Mouse (Mus musculus): ENCODE results near the gene Nucb2.
A peak's percentile ranks its signal among the peaks of the same experiment; 100 is the strongest.

The Nucb2 gene

DNA sequence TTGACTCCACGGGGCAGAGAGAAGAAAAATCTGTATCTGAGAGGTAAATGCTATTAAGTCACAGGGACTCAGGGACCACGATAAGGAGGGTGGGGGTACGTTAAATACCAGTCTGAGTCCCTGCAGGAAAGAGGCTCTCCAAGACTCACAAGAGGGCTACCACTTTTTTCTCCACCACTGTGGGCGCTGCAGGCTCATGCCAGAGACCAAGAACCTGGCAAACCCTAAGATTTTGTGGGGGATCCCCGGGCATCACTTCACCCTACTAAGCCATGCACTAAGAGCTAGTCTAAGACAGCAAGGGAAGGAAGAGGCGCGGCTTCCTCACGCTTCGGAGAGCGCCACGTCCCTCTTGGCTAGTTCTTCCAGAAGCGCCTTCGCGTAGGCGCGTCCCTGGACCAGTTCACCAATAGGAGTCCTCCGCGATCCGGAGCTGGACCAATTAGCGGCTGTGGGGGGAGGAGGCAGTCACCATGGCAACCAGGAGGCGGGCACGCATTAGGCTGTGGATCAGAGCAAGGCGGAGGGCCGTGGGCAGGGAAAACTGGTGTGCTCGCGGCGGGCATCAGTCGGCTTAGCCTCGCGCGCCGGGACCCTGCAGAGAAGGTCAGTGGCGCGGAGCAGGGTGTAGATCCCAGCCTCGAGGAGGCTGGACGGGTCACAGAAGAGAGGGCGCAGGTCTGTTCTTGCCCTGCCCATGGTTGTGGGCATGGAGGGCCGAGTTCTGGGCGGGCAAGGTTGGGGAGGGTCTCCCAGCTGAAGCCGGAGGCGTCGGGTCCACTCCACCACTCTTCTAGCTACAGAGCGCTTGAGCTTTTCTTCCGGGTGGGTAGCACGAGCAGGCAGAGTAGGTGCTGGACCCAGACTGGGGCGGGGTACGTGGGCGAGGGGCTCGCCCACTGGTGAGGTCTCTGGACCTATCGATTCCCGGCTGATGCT is at the start of gene Nucb2:
Nucb2 (plus strand) TSS at position 491 of the 939 bp plus-strand sequence.
- DNase-seq (ENCODE audit: low spot score), result peak; percentile 98

GRCm38 (mm10) chr7:116456964-116457363 is 47.2 kb upstream of the Nucb2 start:
- no peak for DNase-seq (ENCODE audit: low spot score)

DNA sequence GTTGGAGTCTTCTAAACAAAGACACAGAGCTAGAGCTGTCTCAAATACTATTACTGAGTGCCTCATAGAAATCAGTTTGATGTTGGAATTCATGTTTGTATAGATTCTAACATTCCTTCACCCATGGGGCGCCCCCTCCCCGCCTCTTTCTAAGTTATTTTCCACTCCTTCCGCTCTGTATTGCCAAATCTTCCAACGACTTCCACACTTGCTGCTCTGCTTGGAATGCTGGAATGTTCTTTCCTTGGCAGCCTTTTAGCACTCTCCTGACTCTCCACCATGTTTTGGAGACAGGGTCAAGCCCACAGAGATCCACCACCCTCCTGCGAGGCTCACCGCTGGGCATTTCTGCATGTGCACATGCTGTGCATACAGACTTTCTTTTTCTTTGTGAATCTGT is 46.8 kb upstream of the Nucb2 start:
- no peak for DNase-seq (ENCODE audit: low spot score)

DNA sequence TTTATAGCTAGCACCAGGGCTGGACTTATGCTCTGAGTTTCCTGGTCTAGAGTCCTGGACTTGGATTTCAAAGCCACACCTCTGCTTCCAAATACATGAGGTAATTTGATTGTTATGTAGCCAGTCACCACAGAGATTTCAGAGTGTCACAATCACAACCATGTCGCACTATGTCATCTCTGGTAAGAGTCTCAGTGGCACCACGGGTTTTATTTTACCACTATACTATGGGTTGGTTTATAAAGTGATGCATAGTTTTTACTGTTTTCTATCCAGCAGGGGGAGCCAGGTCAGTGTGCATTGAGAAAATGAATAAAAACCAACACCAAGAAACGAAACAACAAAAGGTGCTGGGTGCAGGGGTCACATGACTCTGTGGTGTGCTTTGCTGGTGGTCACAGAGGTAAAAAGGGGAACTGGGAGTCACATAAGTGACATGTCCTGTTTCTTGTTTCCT is 45.2 kb upstream of the Nucb2 start:
- no peak for DNase-seq (ENCODE audit: low spot score)

DNA sequence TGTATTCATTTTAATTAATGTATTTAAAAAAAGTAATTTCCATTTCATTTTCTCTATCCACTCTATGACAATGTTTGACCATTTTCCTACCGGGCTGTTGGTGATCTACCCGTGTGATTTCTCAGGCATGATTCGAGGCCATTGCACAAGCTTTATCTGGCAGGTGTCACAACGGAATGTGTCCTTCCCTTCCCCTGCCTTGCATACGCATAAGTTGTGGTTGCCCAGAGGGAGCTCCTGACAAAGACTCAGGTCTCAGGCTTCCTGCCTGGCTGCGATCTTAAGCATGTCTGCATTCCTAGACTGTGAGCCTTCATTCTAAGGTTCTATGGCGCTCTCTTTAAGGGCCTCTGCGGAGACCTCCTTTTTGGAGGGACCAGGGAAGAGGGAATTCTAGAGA is 42.1 kb upstream of the Nucb2 start:
- DNase-seq (ENCODE audit: low spot score), result no peak

DNA sequence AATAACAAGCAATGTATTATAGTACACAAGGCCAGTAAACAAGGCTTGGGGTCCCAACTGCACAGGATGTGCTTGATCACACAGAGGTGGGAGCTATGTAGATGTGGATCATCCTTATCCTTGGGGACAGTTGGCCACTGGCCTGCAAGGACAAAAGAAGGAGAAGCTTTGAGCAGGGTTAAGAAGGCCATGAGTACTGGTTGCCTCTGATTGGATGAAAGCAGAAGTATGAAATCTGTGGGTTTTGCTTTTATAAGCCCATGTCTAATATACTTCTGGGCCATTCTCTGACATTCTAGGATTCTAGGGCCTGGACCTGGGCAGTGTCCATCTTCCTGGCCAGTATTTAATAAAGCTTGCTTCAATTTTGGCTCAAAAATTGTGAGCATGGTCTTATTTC is 28.3 kb upstream of the Nucb2 start:
- DNase-seq (ENCODE audit: low spot score), result no peak

- DNase-seq (ENCODE audit: low spot score), result no peak
Measured at GRCm38 (mm10) chr7:116476264-116476663, 27.9 kb upstream of the Nucb2 start.

- no peak for DNase-seq (ENCODE audit: low spot score)
Measured at GRCm38 (mm10) chr7:116483106-116483505, 21.1 kb upstream of the Nucb2 start.

GRCm38 (mm10) chr7:116483782-116484181 is 20.4 kb upstream of the Nucb2 start:
- DNase-seq (ENCODE audit: low spot score), result no peak

DNA sequence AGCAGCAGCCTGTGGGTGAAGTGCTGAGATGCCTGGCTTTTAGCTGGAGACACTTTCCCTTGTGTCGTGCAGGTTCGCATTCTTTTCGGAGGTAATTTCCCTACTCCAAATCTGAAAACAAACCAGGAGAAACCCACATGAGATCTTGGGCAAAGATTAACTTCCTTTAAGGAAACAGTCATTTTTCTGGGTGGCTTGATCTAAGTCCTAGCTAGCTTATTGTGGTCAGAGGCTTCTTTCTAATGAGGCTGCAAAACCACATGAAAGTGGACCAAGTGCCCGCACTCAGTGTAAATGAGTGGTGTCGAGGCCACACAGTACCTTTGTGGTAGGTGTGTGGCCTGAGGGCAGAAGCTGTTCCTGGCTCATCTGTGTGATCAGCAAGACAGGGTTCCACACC is 20.0 kb upstream of the Nucb2 start:
- no peak for DNase-seq (ENCODE audit: low spot score)

- no peak for DNase-seq (ENCODE audit: low spot score)
Measured at GRCm38 (mm10) chr7:116485062-116485601, 19.0 kb upstream of the Nucb2 start.

DNA sequence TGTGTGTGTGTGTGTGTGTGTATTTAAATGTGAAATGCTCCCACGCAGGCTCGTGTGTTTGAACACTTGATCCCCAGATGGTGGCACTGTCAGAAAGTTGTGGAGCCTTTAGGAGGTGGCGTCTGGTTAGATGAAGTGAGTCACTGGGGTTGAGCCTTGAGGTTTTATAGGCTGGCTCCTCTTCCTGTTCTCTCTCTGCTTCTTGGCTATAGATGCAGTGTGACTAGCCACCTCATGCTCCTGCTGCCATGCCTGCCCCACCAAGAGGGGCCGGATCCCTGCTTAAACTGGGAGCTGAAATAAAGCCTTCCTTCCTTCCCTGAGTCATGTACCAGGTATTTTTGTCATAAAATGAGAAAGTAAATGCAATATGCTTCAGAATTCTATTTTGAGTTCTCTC is 13.1 kb upstream of the Nucb2 start:
- no peak for DNase-seq (ENCODE audit: low spot score)

DNA sequence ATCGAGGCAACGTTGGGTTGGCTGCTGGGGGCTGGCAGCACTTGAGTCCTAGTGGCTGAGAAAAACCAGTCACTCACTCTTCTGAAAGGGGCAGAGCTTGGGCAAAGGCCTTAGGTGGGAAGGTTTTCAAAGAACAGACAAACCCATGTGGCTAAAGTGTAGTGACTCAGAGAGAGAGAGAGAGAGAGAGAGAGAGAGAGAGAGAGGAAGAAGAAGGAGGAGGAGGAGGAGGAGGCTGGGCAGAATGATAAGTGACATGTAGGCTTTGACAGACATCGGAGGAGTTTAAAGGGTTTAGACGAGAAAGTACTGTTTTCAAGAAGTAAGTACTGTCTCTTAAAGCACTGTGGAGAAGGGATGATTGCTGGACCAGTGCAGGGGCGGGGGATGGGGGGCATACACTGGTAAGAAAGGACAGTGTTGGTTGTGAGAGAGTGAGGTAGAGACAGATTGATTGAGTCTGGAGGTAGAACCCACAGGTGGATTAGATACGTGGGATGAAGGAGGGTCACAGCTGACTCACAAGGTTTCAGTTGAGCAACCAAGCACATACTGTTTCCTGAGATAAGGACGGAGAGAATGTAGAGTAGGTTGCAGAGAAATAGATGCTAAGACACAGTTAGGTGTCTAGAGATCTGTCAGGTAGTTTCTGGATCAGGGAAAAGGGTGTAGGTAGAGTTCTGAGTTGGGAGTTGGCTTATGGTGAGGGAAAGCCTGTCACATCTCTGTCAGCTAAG is 10.7 kb upstream of the Nucb2 start:
- DNase-seq (ENCODE audit: low spot score), result no peak

- DNase-seq (ENCODE audit: low spot score), result no peak
Measured at GRCm38 (mm10) chr7:116494618-116495017, 9.6 kb upstream of the Nucb2 start.

- no peak for DNase-seq (ENCODE audit: low spot score)
Measured at GRCm38 (mm10) chr7:116496760-116497159, 7.4 kb upstream of the Nucb2 start.

DNA sequence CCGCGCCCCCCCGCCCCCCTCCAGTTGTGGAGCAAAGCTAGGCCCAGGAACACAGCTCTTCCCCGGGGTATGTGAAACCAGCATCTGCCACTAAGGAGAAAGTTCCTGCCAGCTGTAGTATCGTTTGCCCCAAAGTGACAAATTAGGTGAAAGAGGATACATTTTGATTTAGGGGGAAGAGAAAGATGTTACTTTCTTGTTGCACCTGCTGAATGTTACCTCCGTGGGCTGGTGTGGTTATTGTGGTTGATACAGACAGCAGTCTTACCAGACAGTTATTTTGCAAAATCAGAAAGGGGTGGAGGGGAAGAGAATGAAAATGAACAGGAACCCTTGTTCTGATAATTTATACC is 625 bp downstream of the Nucb2 start:
- no peak for DNase-seq (ENCODE audit: low spot score)

DNA sequence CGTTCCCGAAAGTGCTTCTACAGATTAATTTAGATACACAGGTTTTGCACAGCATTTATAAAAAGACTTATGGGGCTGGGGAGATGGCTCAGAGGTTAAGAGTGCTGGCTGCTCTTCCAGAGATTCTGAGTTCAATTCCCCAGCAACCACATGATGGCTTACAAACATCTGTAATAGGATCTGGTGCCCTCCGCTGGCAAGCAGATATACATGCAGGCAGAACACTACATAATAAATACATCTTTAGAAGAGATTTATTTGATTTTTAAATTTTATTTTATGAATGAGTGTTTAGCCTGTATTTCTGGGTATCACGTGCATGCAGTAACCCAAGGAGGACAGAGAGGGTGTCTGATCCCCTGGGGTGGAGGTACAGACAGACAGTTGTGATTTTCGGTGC is 9.9 kb downstream of the Nucb2 start:
- DNase-seq (ENCODE audit: low spot score), result peak; percentile 50

- no peak for DNase-seq (ENCODE audit: low spot score)
Measured at GRCm38 (mm10) chr7:116514546-116514945, 10.4 kb downstream of the Nucb2 start.

- DNase-seq (ENCODE audit: low spot score), result no peak
Measured at GRCm38 (mm10) chr7:116515059-116515458, 10.9 kb downstream of the Nucb2 start.

- no peak for DNase-seq (ENCODE audit: low spot score)
Measured at GRCm38 (mm10) chr7:116515514-116516135, 11.5 kb downstream of the Nucb2 start.

- no peak for DNase-seq (ENCODE audit: low spot score)
Measured at GRCm38 (mm10) chr7:116517240-116517639, 13.1 kb downstream of the Nucb2 start.

DNA sequence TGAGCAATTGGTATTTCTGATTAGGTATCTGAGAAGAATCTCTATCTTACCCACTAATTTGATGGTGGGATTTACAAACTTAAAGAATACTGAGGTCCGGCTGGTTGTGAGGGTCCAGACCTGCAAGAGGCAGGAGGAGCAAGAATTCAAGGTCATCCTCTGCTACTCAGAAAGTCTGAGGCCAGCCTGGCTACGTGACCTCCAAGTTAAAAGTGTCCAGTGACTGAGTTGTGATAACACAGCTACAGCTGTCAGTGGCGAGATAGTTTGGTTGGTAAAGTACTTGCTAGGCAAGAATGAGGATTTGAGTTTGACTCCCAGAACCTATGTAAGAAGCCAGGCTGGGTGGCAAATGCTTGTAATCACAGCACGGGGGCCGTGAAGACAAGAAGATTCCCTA is 14.0 kb downstream of the Nucb2 start:
- no peak for DNase-seq (ENCODE audit: low spot score)

Data from testis, postnatal 10 days (tissue).